Mouse (Mus musculus): ENCODE results near the gene Bap1. TPM values are rescaled to one million over a fixed set of nuclear protein-coding genes. Genes with fewer than 3 reads are reported as not detected.

Gene Bap1
- polyA plus RNA-seq, 1 experiment from 2014 or later: 59.7 TPM

DNA sequence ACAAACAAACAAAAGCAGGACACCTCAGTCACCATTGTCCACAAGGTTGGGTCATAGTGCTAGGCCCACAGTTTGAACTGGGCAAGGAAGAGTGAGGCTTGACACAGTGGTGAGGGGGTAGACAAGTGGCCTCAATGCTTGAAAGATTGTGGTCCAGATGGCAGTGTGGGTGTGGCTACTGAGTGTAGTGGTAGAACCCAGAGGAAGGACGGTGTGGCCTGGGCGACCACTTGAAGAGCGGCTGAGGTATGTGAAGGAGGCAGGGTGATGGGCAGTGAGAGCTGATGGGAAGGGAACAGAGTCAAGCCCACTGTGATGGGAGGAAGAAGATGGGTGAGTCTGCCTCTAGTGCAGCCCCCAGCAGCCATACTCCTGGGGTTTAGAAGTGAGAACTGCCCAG is 36.6 kb upstream of the Bap1 start:
- Histone ChIP-seq H3K4me2 (no peak overlapping the region), H3K9me3 (no peaks in the 10 kb centered on the region), H3K36me3 (no peaks in the 10 kb centered on the region), H3K27me3 (replicated peaks) (no peaks in the 10 kb centered on the region), H3K27ac (no peak overlapping the region), H3K4me1 (0 out of 2 replicates have a peak, but pooled peaks cover 9% of the 10 kb centered on the region), H3K9ac (no peak overlapping the region), H3K4me3 (replicated peaks) (no peak overlapping the region)
- no peak for ATAC-seq (ENCODE audit: insufficient read depth, low FRiP score, low read depth)
- WGBS: 77% methylated on average over 3 of the region's 3 CpGs

DNA sequence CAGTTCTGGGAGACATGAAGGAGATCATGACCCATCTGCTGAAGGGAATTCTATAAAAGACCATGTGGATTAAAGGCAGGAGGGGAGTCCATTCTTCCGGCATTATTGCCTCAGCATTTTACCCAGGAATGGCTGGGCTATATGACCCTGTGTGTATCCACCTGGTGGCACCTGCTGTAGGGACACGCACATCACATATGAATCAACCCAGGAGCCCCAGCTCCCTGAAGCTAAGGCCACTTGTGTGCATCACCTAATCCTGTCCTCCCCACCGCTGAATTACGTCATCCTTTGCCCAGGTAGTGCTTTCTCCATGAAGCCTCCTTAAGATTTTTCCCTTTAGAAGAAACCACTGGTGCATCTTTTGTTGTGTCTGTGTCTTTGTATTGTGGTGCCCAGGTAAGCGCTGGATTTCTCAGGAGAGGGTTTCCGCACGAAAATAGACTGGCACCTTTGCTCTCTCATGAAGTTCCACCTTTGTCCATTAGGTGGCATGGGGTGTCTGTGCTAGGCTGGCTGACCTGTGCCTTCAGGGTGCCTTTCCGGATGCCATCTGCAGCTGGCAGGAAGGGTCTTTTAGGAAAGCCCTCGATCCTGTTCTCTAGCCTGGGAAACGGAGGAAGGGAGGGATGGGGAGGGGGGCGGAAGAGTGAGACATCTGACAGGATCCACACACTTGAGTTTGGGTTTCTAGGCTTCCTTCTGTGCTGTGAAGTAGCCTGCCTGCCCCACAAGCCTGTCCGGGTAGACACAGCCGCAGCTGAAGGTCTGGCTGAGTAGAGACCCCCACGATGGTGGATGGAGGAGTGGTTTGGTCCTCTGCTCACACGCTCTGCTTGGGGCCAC is 35.9 kb upstream of the Bap1 start:
- Histone ChIP-seq H3K4me3 (replicated peaks) (no peak overlapping the region), H3K36me3 (no peaks in the 10 kb centered on the region), H3K4me2 (no peak overlapping the region), H3K9me3 (no peaks in the 10 kb centered on the region), H3K27ac (no peak overlapping the region), H3K4me1 (0 out of 2 replicates have a peak, but pooled peaks cover 9% of the 10 kb centered on the region), H3K9ac (no peak overlapping the region), H3K27me3 (replicated peaks) (no peaks in the 10 kb centered on the region)
- 29% methylated on average over 15 of the region's 15 CpGs for WGBS
- ATAC-seq (ENCODE audit: insufficient read depth, low FRiP score, low read depth): no peak

DNA sequence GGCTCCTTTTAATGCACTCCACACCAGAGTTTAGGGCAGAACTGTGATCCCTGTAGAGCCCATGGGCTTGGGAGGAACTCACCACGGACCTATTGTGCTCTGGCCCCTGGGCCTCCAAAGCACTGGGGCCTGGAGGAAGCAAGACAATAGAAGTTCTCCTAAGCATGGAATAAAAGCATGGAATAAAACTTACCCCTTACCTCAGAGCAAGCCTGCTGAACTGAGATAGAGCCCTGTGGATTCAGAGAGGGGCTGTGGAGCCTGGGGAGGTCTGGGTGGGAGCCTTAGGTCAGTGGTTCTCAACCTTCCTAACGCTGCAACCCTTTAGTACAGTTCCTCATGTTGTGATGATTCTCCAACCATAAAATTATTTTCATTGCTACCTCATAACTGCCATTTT is 34.4 kb upstream of the Bap1 start, which contains the start of gene Nisch:
Nisch (minus strand) TSS at position 101 of the 400 bp plus-strand sequence.
- Histone ChIP-seq H3K27ac (no peak within 1 kb of the TSS), H3K9ac (no peak within 1 kb of the TSS), H3K9me3 (no peaks in the 10 kb centered on the region), H3K36me3 (no peaks in the 10 kb centered on the region), H3K4me1 (0 out of 2 replicates have a peak, but pooled peaks cover 9% of the 10 kb centered on the region), H3K27me3 (replicated peaks) (no peaks in the 10 kb centered on the region), H3K4me2 (peak within 1 kb of the TSS; percentile 32), H3K4me3 (replicated peaks) (no peak within 1 kb of the TSS)
- ATAC-seq (ENCODE audit: insufficient read depth, low FRiP score, low read depth): no peak
- WGBS: 71% methylated on average over 2 of the region's 2 CpGs

DNA sequence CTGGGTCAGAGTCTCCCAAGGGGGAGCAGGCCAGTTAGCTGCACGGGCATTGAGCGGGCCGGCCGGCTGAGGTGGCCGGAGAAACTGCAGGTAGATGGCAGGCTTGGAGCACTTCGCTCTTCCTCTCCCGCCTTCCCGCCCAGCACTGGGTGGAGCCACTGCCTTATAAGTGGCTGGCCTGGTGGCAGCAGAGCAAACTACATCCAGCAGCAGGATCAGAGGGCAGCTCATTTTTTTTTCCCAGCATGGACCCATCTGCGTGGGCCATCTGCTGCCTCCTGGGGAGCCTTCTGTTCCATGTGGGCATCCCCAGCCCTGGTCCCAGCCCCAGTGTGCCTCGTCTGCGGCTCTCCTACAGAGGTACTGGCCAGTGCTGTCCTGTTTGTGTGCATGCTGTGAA is 33.6 kb upstream of the Bap1 start, which contains the start of gene Sema3g:
Sema3g (plus strand) TSS at position 195 of the 400 bp plus-strand sequence.
- Histone ChIP-seq H3K27me3 (replicated peaks) (no peaks in the 10 kb centered on the region), H3K4me1 (0 out of 2 replicates have a peak, but pooled peaks cover 9% of the 10 kb centered on the region), H3K4me2 (peak within 1 kb of the TSS; percentile 32), H3K4me3 (replicated peaks) (no peak within 1 kb of the TSS), H3K36me3 (no peaks in the 10 kb centered on the region), H3K27ac (no peak within 1 kb of the TSS), H3K9ac (no peak within 1 kb of the TSS), H3K9me3 (no peaks in the 10 kb centered on the region)
- WGBS: 12% methylated on average over 11 of the region's 11 CpGs
- ATAC-seq (ENCODE audit: insufficient read depth, low FRiP score, low read depth): peak; percentile 79

DNA sequence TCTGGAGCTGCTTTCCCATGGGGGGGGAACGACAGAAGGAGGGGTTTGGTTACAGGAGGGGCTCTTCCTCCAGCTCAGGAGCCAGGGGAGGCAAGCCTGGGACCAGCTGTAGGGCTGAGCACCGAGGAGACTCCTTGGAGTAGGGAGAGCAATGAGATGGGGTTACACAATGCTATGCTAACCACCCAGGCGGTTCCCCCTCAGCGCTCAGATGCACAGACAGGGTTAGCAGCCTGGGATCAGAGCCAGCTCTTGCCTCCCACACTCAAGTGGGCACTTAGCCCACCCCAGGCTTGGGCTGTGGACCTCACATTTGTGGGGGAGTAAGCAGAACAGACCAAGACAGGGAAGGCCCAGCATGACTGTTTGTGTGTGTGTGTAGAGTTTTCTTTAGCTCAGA is 24.3 kb upstream of the Bap1 start:
- no peaks in the 10 kb centered on the region for H3K9me3 ChIP-seq
- H3K4me1 ChIP-seq: peaks cover 5% of the 10 kb centered on the region; the same call in 1 of the 2 replicates
- 33% methylated on average over 4 of the region's 4 CpGs for WGBS
- no peaks in the 10 kb centered on the region for H3K27me3 ChIP-seq (replicated peaks)
- H3K9ac ChIP-seq: no peak overlapping the region
- ATAC-seq (ENCODE audit: insufficient read depth, low FRiP score, low read depth): peak; percentile 81
- no peak overlapping the region for H3K4me2 ChIP-seq
- H3K36me3 ChIP-seq: no peaks in the 10 kb centered on the region
- H3K4me3 ChIP-seq (replicated peaks): no peak overlapping the region
- peak overlapping the region; percentile 10; the same call in 1 of the 2 replicates for H3K27ac ChIP-seq

DNA sequence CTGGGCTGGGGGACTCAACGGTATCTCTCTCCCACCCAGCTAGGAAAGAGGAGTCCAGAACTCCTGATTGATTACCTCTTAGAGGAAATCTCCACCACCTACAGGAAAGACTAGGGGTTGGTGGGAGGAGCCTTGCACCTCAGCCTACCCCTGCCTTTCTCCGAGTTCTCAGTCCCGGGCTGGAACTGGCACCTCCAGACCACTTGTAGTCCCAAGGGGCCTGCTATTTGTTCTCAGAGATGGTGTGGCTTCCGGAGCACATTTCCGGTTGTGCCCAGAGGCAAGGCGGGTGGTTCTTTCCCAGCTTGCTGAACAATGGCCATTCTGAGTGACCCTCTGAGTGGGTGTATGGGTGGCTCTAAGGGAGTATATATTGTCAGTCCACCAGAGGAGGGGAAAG is 23.0 kb upstream of the Bap1 start:
- Histone ChIP-seq H3K4me1 (peaks cover 5% of the 10 kb centered on the region; the same call in 1 of the 2 replicates), H3K27me3 (replicated peaks) (no peaks in the 10 kb centered on the region), H3K36me3 (no peaks in the 10 kb centered on the region), H3K4me3 (replicated peaks) (no peak overlapping the region), H3K27ac (no peak overlapping the region), H3K9me3 (no peaks in the 10 kb centered on the region), H3K9ac (no peak overlapping the region), H3K4me2 (no peak overlapping the region)
- 55% methylated on average over 6 of the region's 6 CpGs for WGBS
- ATAC-seq (ENCODE audit: insufficient read depth, low FRiP score, low read depth): no peak

DNA sequence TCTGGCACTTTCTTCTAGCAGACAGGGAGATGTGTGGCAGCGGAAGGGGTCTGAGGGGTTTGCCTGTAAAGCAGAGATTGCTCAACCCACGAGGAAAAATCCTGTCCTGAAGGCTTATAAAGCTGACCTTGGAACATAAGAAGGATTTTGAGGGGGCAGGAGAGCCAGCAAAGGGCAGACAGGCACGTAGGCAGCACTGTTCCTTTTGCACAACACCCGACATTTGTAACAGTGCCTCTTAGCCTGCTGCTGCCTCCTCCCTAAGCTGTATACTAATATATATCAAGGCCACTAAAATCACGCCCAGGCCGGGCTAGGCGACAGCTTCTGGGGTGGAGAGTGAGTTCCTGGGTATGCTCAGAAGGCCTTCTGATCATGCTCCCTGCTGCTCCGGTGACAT is 20.8 kb upstream of the Bap1 start:
- no peak overlapping the region for H3K27ac ChIP-seq
- H3K4me1 ChIP-seq: peaks cover 8% of the 10 kb centered on the region; the same call in 1 of the 2 replicates
- WGBS: 59% methylated on average over 8 of the region's 8 CpGs
- no peak overlapping the region for H3K4me2 ChIP-seq
- H3K27me3 ChIP-seq (replicated peaks): no peaks in the 10 kb centered on the region
- H3K9ac ChIP-seq: no peak overlapping the region
- H3K9me3 ChIP-seq: no peaks in the 10 kb centered on the region
- no peak for ATAC-seq (ENCODE audit: insufficient read depth, low FRiP score, low read depth)
- no peaks in the 10 kb centered on the region for H3K36me3 ChIP-seq
- H3K4me3 ChIP-seq (replicated peaks): no peak overlapping the region

DNA sequence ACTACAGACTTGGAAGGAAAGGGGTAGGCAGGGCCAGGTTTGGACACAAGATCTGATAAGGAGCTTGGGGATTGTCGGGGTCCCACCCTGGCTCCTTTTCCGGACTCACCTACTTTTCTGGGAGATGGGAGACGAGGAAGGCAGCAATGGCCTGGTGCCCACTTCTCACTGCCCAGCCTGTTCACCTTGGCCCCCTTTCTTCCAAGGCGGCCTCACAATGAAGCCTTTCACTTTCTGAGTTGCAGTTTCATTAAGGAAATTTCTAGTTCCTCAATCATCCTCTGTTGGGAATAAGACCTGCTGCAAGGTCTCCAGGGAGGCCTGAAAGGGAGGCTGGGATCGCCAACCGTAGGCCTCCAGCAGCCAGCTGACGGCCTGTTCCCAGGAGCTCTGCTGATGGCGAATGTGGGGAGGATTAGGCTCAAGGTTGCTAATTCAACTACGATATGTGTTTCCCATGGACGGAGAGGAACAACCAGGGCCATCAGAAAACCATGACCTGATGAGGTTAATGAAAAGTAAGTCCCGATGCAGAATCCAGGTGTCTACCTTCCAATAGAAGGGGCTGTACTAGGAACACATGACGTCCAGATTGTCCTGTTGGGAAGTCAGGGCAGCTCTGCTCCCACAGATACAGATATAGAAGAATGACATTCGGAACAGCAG is 18.7 kb upstream of the Bap1 start:
- H3K4me2 ChIP-seq: no peak overlapping the region
- no peak for ATAC-seq (ENCODE audit: insufficient read depth, low FRiP score, low read depth)
- H3K9me3 ChIP-seq: no peaks in the 10 kb centered on the region
- H3K9ac ChIP-seq: no peak overlapping the region
- H3K4me3 ChIP-seq (replicated peaks): no peak overlapping the region
- H3K27ac ChIP-seq: no peak overlapping the region
- 0 out of 2 replicates have a peak, but pooled peaks cover 3% of the 10 kb centered on the region for H3K4me1 ChIP-seq
- 83% methylated on average over 13 of the region's 13 CpGs for WGBS
- H3K27me3 ChIP-seq (replicated peaks): no peaks in the 10 kb centered on the region
- no peaks in the 10 kb centered on the region for H3K36me3 ChIP-seq

DNA sequence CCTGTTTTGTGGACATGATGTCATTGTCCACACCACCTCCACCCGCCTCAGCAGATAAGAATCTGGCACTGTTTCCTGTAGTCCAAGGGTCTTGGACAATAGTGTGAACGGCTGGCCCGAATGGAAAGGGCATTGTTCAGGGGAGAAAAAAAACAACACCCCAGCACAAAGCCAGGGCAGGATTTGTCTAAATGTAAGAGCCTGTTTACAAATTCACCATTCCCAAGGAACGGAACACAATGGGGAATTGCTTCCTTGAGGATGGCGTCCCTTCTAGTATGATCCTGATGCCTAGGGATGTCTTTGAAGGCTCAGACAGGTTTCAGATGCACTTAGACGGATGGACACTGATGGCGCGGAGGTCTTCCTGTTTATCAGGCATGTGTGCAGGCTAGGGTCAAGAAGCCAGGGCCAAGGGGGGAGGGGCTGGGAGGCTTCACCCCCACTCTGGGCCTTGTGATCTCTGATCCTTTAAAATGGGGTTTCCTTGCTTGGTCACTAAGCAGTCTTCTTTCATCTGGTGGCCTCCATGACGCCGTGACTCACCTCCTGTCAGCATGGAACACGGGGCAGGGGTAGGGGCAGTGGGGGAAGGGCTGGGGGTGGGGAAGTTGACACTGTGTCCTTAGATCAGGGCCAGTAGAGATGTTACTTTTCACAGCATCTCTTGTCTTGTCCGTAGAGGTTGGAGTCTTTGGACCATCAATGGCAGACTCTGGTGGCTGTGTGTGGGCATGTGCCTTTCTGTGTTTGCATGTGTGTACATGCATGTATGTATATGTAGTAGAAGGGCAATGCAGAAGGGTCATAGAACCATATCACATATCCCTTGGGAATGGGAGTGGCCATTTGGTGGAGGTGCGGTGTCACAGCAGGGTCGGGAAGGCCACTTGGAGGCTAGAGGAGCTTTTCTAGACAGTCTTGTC is 17.9 kb upstream of the Bap1 start:
- WGBS: 68% methylated on average over 14 of the region's 14 CpGs
- Histone ChIP-seq H3K36me3 (no peaks in the 10 kb centered on the region), H3K27ac (no peak overlapping the region), H3K4me1 (0 out of 2 replicates have a peak, but pooled peaks cover 3% of the 10 kb centered on the region), H3K9me3 (no peaks in the 10 kb centered on the region), H3K4me2 (no peak overlapping the region), H3K9ac (no peak overlapping the region), H3K4me3 (replicated peaks) (no peak overlapping the region), H3K27me3 (replicated peaks) (no peaks in the 10 kb centered on the region)
- peak; percentile 11; the same call in 1 of the 2 replicates for ATAC-seq (ENCODE audit: insufficient read depth, low FRiP score, low read depth)

DNA sequence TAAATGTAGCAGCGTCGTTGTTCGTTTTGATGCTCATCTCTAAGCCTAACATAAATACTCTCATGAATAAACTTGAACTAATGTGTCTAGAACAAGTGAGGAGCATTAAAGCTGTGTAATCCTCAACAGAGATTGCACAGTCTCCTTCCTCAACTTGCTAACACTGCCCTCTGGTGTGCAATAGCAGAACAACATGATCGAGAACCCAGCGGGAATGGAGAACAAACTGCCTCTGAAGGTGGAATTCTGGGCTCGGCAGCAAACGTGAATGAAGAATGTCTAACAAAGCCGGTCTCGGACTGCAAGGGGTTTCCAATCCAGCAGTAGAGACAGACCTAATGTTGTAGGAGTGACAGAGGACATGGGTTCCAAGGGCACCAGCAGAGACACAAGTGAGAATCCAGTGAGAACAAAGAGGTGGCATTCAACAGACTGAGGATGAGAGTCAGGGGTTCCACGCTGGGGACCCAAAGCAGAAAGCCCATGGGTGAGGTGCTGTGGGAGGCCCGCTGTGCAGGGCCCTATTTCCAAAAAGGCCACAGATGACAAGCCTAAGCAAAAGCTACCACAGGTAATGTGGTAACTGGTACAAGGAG is 17.2 kb upstream of the Bap1 start:
- H3K27me3 ChIP-seq (replicated peaks): no peaks in the 10 kb centered on the region
- H3K9ac ChIP-seq: no peak overlapping the region
- ATAC-seq (ENCODE audit: insufficient read depth, low FRiP score, low read depth): no peak
- H3K36me3 ChIP-seq: no peaks in the 10 kb centered on the region
- no peaks in the 10 kb centered on the region for H3K9me3 ChIP-seq
- H3K4me1 ChIP-seq: 0 out of 2 replicates have a peak, but pooled peaks cover 3% of the 10 kb centered on the region
- no peak overlapping the region for H3K4me2 ChIP-seq
- no peak overlapping the region for H3K4me3 ChIP-seq (replicated peaks)
- WGBS: 14% methylated on average over 11 of the region's 11 CpGs
- no peak overlapping the region for H3K27ac ChIP-seq
